Mouse (Mus musculus): Measurements from ENCODE around the gene Sptssa. TPM values are rescaled to one million over a fixed set of nuclear protein-coding genes. Genes with fewer than 3 reads are reported as not detected.

Sptssa gene
- polyA plus RNA-seq, 1 experiment from 2014 or later, result 229 TPM

GRCm38 (mm10) chr12:54654141-54654540, 2.2 kb downstream of the Sptssa start:
- peak overlapping the region; percentile 80 for H3K4me2 ChIP-seq
- 45% methylated on average over 4 of the region's 4 CpGs for WGBS
- H3K27ac ChIP-seq, result peak overlapping the region; percentile 13; the same call in 1 of the 2 replicates
- no peak overlapping the region for H3K9ac ChIP-seq
- no peaks in the 10 kb centered on the region for H3K27me3 ChIP-seq (replicated peaks)
- H3K9me3 ChIP-seq, result no peaks in the 10 kb centered on the region
- H3K4me1 ChIP-seq, result peaks cover 28% of the 10 kb centered on the region
- no peaks in the 10 kb centered on the region for H3K36me3 ChIP-seq
- ATAC-seq (ENCODE audit: insufficient read depth, low FRiP score, low read depth), result no peak
- H3K4me3 ChIP-seq (replicated peaks), result 0 out of 2 replicates have a peak overlapping the region, but pooled peaks have one; percentile 64

- 81% methylated on average over 12 of the region's 12 CpGs for WGBS
- Histone ChIP-seq H3K4me1 (peaks cover 28% of the 10 kb centered on the region), H3K27me3 (replicated peaks) (no peaks in the 10 kb centered on the region), H3K27ac (no peak overlapping the region), H3K4me3 (replicated peaks) (no peak overlapping the region), H3K4me2 (peak overlapping the region; percentile 5; the same call in 1 of the 2 replicates), H3K9ac (no peak overlapping the region), H3K36me3 (peaks cover 4% of the 10 kb centered on the region; the same call in 1 of the 2 replicates), H3K9me3 (no peaks in the 10 kb centered on the region)
- no peak for ATAC-seq (ENCODE audit: insufficient read depth, low FRiP score, low read depth)
Measured at GRCm38 (mm10) chr12:54652346-54652745, 4.0 kb downstream of the Sptssa start.

GRCm38 (mm10) chr12:54651820-54652219, 4.6 kb downstream of the Sptssa start:
- WGBS, result 66% methylated on average over 8 of the region's 8 CpGs
- H3K27me3 ChIP-seq (replicated peaks), result no peaks in the 10 kb centered on the region
- no peak overlapping the region for H3K4me3 ChIP-seq (replicated peaks)
- H3K9ac ChIP-seq, result no peak overlapping the region
- peaks cover 4% of the 10 kb centered on the region; the same call in 1 of the 2 replicates for H3K36me3 ChIP-seq
- H3K27ac ChIP-seq, result no peak overlapping the region
- H3K4me1 ChIP-seq, result peaks cover 24% of the 10 kb centered on the region
- ATAC-seq (ENCODE audit: insufficient read depth, low FRiP score, low read depth), result no peak
- peak overlapping the region; percentile 5; the same call in 1 of the 2 replicates for H3K4me2 ChIP-seq
- no peaks in the 10 kb centered on the region for H3K9me3 ChIP-seq

GRCm38 (mm10) chr12:54651158-54651557, 5.2 kb downstream of the Sptssa start:
- Histone ChIP-seq H3K27me3 (replicated peaks) (no peaks in the 10 kb centered on the region), H3K4me1 (peaks cover 22% of the 10 kb centered on the region), H3K9me3 (no peaks in the 10 kb centered on the region), H3K9ac (no peak overlapping the region), H3K4me2 (no peak overlapping the region), H3K36me3 (peaks cover 7% of the 10 kb centered on the region; the same call in 1 of the 2 replicates), H3K27ac (no peak overlapping the region), H3K4me3 (replicated peaks) (no peak overlapping the region)
- no peak for ATAC-seq (ENCODE audit: insufficient read depth, low FRiP score, low read depth)
- WGBS, result 28% methylated on average over 1 of the region's 1 CpGs

- H3K27ac ChIP-seq, result no peak overlapping the region
- no peaks in the 10 kb centered on the region for H3K9me3 ChIP-seq
- no peak overlapping the region for H3K4me2 ChIP-seq
- WGBS, result 78% methylated on average over 2 of the region's 2 CpGs
- H3K4me1 ChIP-seq, result no peaks in the 10 kb centered on the region
- no peak overlapping the region for H3K9ac ChIP-seq
- H3K4me3 ChIP-seq (replicated peaks), result no peak overlapping the region
- ATAC-seq (ENCODE audit: insufficient read depth, low FRiP score, low read depth), result no peak
- peaks cover 7% of the 10 kb centered on the region; the same call in 1 of the 2 replicates for H3K36me3 ChIP-seq
- no peaks in the 10 kb centered on the region for H3K27me3 ChIP-seq (replicated peaks)
Measured at GRCm38 (mm10) chr12:54644947-54645346, 11.4 kb downstream of the Sptssa start.

- no peak overlapping the region for H3K27ac ChIP-seq
- 38% methylated on average over 5 of the region's 5 CpGs for WGBS
Measured at GRCm38 (mm10) chr12:54643320-54643892, 13.0 kb downstream of the Sptssa start.

GRCm38 (mm10) chr12:54641374-54641773, 15.0 kb downstream of the Sptssa start:
- Histone ChIP-seq H3K4me2 (no peak overlapping the region), H3K27ac (no peak overlapping the region), H3K36me3 (no peaks in the 10 kb centered on the region), H3K4me1 (no peaks in the 10 kb centered on the region), H3K9me3 (no peaks in the 10 kb centered on the region), H3K4me3 (replicated peaks) (no peak overlapping the region), H3K9ac (no peak overlapping the region), H3K27me3 (replicated peaks) (no peaks in the 10 kb centered on the region)
- WGBS, result 90% methylated on average over 4 of the region's 4 CpGs
- ATAC-seq (ENCODE audit: insufficient read depth, low FRiP score, low read depth), result no peak

More at GRCm38 (mm10) chr12:54643320-54643892, 13.0 kb downstream of the Sptssa start:
- Histone ChIP-seq H3K36me3 (0 out of 2 replicates have a peak, but pooled peaks cover 3% of the 10 kb centered on the region), H3K4me2 (no peak overlapping the region), H3K4me3 (replicated peaks) (no peak overlapping the region), H3K9me3 (no peaks in the 10 kb centered on the region), H3K4me1 (no peaks in the 10 kb centered on the region), H3K9ac (no peak overlapping the region), H3K27me3 (replicated peaks) (no peaks in the 10 kb centered on the region)
- ATAC-seq (ENCODE audit: insufficient read depth, low FRiP score, low read depth), result no peak

GRCm38 (mm10) chr12:54640259-54640658, 16.1 kb downstream of the Sptssa start:
- no peak for ATAC-seq (ENCODE audit: insufficient read depth, low FRiP score, low read depth)
- Histone ChIP-seq H3K9ac (no peak overlapping the region), H3K4me1 (no peaks in the 10 kb centered on the region), H3K9me3 (no peaks in the 10 kb centered on the region), H3K4me3 (replicated peaks) (no peak overlapping the region), H3K36me3 (no peaks in the 10 kb centered on the region), H3K27ac (no peak overlapping the region), H3K27me3 (replicated peaks) (no peaks in the 10 kb centered on the region), H3K4me2 (no peak overlapping the region)
- 87% methylated on average over 6 of the region's 6 CpGs for WGBS

GRCm38 (mm10) chr12:54637033-54637432, 19.3 kb downstream of the Sptssa start:
- WGBS, result 63% methylated on average over 1 of the region's 1 CpGs
- Histone ChIP-seq H3K36me3 (no peaks in the 10 kb centered on the region), H3K9me3 (no peaks in the 10 kb centered on the region), H3K27me3 (replicated peaks) (no peaks in the 10 kb centered on the region), H3K27ac (no peak overlapping the region), H3K4me2 (no peak overlapping the region), H3K9ac (no peak overlapping the region), H3K4me1 (no peaks in the 10 kb centered on the region), H3K4me3 (replicated peaks) (no peak overlapping the region)
- ATAC-seq (ENCODE audit: insufficient read depth, low FRiP score, low read depth), result no peak

- Histone ChIP-seq H3K36me3 (no peaks in the 10 kb centered on the region), H3K4me1 (no peaks in the 10 kb centered on the region), H3K4me3 (replicated peaks) (no peak overlapping the region), H3K9me3 (no peaks in the 10 kb centered on the region), H3K9ac (no peak overlapping the region), H3K27me3 (replicated peaks) (no peaks in the 10 kb centered on the region), H3K27ac (no peak overlapping the region), H3K4me2 (no peak overlapping the region)
- WGBS, result 86% methylated on average over 2 of the region's 2 CpGs
- no peak for ATAC-seq (ENCODE audit: insufficient read depth, low FRiP score, low read depth)
Measured at GRCm38 (mm10) chr12:54632141-54632540, 24.2 kb downstream of the Sptssa start.

GRCm38 (mm10) chr12:54621942-54622341, 34.4 kb downstream of the Sptssa start:
- WGBS, result 76% methylated on average over 2 of the region's 2 CpGs
- Histone ChIP-seq H3K4me2 (no peak overlapping the region), H3K9me3 (no peaks in the 10 kb centered on the region), H3K27ac (no peak overlapping the region), H3K27me3 (replicated peaks) (no peaks in the 10 kb centered on the region), H3K9ac (no peak overlapping the region), H3K36me3 (no peaks in the 10 kb centered on the region), H3K4me3 (replicated peaks) (no peak overlapping the region), H3K4me1 (no peaks in the 10 kb centered on the region)
- no peak for ATAC-seq (ENCODE audit: insufficient read depth, low FRiP score, low read depth)

- WGBS, result 84% methylated on average over 13 of the region's 13 CpGs
- no peak overlapping the region for H3K27ac ChIP-seq
Measured at GRCm38 (mm10) chr12:54620042-54620705, 36.2 kb downstream of the Sptssa start.

More at GRCm38 (mm10) chr12:54620042-54620705, 36.2 kb downstream of the Sptssa start:
- Histone ChIP-seq H3K36me3 (no peaks in the 10 kb centered on the region), H3K27me3 (replicated peaks) (no peaks in the 10 kb centered on the region), H3K4me2 (no peak overlapping the region), H3K9ac (no peak overlapping the region), H3K4me3 (replicated peaks) (no peak overlapping the region), H3K4me1 (no peaks in the 10 kb centered on the region), H3K9me3 (no peaks in the 10 kb centered on the region)
- no peak for ATAC-seq (ENCODE audit: insufficient read depth, low FRiP score, low read depth)
